Mouse (Mus musculus) embryonic facial prominence, embryonic 13.5 days (tissue): Measurements from ENCODE around the gene Smox. TPM values are rescaled to one million over a fixed set of nuclear protein-coding genes. Genes with fewer than 3 reads are reported as not detected.

Experiments
- ATAC-seq: fragments of 200-750 bp; cut with Nextera tagmentation; 2 replicates; pipeline ENCODE4 v1.8.0; 2017; ENCODE audit warnings: low read depth; ENCODE audit not compliant: insufficient number of reproducible peaks, insufficient read depth, low FRiP score, low TSS enrichment
- H3K27ac ChIP-seq: fragments of 300-500 bp; sonication (generic); 2 replicates; pipeline ENCODE4 v1.5.1; 2015; ENCODE audit warnings: moderate library complexity, mild to moderate bottlenecking, inconsistent platforms
- H3K27me3 ChIP-seq: fragments of 300-500 bp; sonication (generic); 2 replicates; pipeline ENCODE4 v1.6.1; 2015; ENCODE audit warnings: mild to moderate bottlenecking, inconsistent platforms
- H3K36me3 ChIP-seq: fragments of 300-500 bp; sonication (generic); 2 replicates; pipeline ENCODE4 v1.6.1; 2015; ENCODE audit warnings: mild to moderate bottlenecking, inconsistent platforms
- H3K4me1 ChIP-seq: fragments of 300-500 bp; sonication (generic); 2 replicates; pipeline ENCODE4 v1.6.1; 2015; ENCODE audit warnings: inconsistent platforms
- H3K4me2 ChIP-seq: fragments of 300-500 bp; sonication (generic); 2 replicates; pipeline ENCODE4 v1.6.1; 2015; ENCODE audit warnings: moderate library complexity, mild to moderate bottlenecking, inconsistent platforms
- H3K4me3 ChIP-seq: fragments of 300-500 bp; sonication (generic); 2 replicates; pipeline ENCODE4 v1.5.1; 2015; ENCODE audit warnings: mild to moderate bottlenecking, inconsistent platforms
- H3K9ac ChIP-seq: fragments of 300-500 bp; sonication (generic); 2 replicates; pipeline ENCODE4 v1.6.1; 2015; ENCODE audit warnings: mild to moderate bottlenecking, inconsistent platforms
- H3K9me3 ChIP-seq: fragments of 300-500 bp; sonication (generic); 2 replicates; pipeline ENCODE4 v1.6.1; 2016; ENCODE audit warnings: inconsistent platforms
- WGBS: fragments of 180-500 bp; shearing (Covaris S2); methylation state at CpG from one replicate; pipeline ENCODE4 v1.1.7; 2015; ENCODE audit warnings: mixed read lengths; 5-methylcytosine and 5-hydroxymethylcytosine counted together
- polyA plus RNA-seq: library from polyadenylated mRNA; unstranded; fragments of >200 nt; fragmentation: Nextera tagmentation; extraction: Ambion mirVana; gene quantifications from 2 replicates; pipeline ENCODE4 v1.2.1, GENCODE M21; 2015

Gene Smox
- polyA plus RNA-seq, 1 experiment from 2014 or later, result 57.2 TPM

DNA sequence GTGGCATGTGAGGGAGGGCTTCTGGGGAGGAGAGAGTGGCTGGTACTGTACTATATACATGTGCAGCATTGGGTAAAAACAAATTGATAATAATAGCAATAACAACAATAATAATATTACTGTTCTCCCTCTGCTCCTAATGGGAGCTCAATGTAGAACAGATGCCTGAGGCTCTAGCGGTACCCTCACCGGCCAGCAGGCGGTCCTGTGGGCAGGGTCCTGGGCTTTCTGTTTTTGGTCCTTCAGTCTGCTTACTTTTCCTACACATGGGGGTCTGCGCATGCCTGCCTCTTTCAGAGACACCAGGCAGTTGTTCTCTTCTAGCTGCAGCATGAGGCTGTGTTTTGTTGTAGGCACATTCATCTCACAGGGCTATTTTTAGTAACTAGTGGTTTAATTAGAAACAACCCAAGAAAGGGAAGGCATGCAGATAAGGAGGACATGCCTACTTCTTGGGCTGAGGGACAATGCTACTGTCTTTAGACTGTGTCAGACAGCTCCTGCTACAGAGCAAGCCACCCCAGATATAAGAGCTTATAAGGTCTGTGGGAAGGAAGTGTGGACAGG lies 22.8 kb downstream of the Smox start:
- peaks cover 25% of the 10 kb centered on the region for H3K36me3 ChIP-seq
- no peak overlapping the region for H3K4me2 ChIP-seq
- no peak overlapping the region for H3K27ac ChIP-seq
- no peak for ATAC-seq
- peaks cover 15% of the 10 kb centered on the region for H3K4me1 ChIP-seq
- H3K27me3 ChIP-seq, result no peaks in the 10 kb centered on the region
- no peak overlapping the region for H3K9ac ChIP-seq
- WGBS, result 78% methylated on average over 4 of the region's 4 CpGs
- no peaks in the 10 kb centered on the region for H3K9me3 ChIP-seq
- no peak overlapping the region for H3K4me3 ChIP-seq

DNA sequence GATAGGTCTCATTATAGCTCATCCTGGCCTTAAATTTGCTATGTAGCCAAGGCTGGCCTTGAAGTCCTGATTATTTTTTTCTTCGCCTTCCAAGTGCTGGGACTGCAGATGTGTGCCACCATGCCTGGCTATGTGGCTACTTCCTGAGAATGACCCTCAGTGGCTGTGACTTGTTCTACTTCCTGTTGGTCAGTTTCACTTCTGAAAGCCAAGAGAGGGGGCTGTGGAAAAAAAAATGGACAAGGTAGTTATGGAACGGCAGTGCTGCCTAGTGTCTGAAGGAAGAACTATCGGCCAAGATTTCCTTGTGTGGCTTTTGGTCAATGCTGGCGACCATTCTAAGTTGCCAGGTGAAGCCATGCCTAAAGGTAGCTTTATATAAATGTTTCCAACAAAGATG lies 26.3 kb downstream of the Smox start:
- no peak for ATAC-seq
- Histone ChIP-seq H3K4me2 (no peak overlapping the region), H3K27ac (no peak overlapping the region), H3K9ac (no peak overlapping the region), H3K27me3 (no peaks in the 10 kb centered on the region), H3K9me3 (no peaks in the 10 kb centered on the region), H3K36me3 (peaks cover 49% of the 10 kb centered on the region), H3K4me3 (no peak overlapping the region), H3K4me1 (no peaks in the 10 kb centered on the region)
- WGBS, result 90% methylated on average over 4 of the region's 4 CpGs

DNA sequence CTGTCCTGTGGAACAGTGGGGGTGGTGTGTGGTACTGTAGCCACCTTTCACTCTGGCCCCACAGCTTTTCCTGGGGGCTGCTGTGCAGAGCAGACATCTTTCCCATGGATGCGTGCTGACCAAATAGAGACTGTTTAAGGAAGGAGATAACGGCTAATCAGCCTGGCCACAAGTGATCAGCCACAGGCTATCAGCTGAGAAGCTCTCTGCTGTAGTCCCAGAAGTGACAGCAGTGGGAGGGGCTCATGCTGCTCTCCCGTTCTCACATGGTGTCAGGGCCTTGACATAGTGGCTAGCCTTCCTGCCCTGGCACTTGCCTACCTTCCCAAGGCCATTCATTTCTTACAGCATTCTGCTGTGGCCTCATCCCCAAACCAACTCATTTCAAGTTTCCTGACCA lies 27.5 kb downstream of the Smox start:
- Histone ChIP-seq H3K36me3 (peaks cover 48% of the 10 kb centered on the region), H3K4me3 (no peak overlapping the region), H3K9ac (no peak overlapping the region), H3K27ac (no peak overlapping the region), H3K27me3 (no peaks in the 10 kb centered on the region), H3K4me1 (no peaks in the 10 kb centered on the region), H3K4me2 (no peak overlapping the region), H3K9me3 (no peaks in the 10 kb centered on the region)
- no peak for ATAC-seq
- 59% methylated on average over 3 of the region's 3 CpGs for WGBS

DNA sequence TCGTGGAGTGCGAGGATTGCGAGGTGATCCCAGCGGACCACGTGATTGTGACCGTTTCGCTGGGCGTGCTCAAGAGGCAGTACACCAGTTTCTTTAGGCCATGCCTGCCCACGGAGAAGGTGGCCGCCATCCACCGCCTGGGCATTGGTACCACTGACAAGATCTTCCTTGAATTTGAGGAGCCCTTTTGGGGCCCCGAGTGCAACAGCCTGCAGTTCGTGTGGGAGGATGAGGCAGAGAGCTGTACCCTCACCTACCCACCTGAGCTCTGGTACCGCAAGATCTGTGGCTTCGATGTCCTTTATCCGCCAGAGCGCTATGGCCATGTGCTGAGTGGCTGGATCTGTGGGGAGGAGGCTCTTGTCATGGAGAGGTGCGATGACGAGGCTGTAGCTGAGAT lies 29.4 kb downstream of the Smox start:
- H3K27me3 ChIP-seq, result no peaks in the 10 kb centered on the region
- 95% methylated on average over 19 of the region's 19 CpGs for WGBS
- no peak overlapping the region for H3K9ac ChIP-seq
- H3K4me2 ChIP-seq, result no peak overlapping the region
- H3K36me3 ChIP-seq, result peaks cover 60% of the 10 kb centered on the region
- no peak overlapping the region for H3K27ac ChIP-seq
- H3K9me3 ChIP-seq, result no peaks in the 10 kb centered on the region
- no peak for ATAC-seq
- H3K4me3 ChIP-seq, result no peak overlapping the region
- H3K4me1 ChIP-seq, result no peaks in the 10 kb centered on the region

DNA sequence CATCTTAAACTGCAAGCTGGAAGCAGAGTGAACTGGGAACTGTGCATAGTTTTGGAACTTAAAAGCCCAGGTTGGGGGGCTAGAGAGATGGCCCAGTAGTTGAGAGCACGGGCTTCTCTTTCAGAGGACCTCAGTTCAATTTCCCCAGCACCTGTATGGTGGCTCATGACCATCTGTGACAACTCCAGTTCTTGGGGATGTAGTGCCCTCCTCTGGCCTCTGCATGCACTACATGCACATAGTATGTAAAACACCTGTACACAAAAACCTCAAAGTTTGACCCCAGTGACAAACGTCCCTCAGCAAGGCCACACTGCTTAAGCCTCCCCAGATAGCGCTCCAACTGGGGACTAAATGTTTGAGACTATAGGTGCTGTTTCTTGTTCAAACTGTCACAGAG lies 35.8 kb downstream of the Smox start:
- ATAC-seq, result no peak
- no peaks in the 10 kb centered on the region for H3K27me3 ChIP-seq
- peaks cover 20% of the 10 kb centered on the region for H3K36me3 ChIP-seq
- WGBS, result 43% methylated on average over 3 of the region's 3 CpGs
- no peak overlapping the region for H3K27ac ChIP-seq
- 0 out of 2 replicates have a peak, but pooled peaks cover 3% of the 10 kb centered on the region for H3K4me1 ChIP-seq
- H3K4me2 ChIP-seq, result no peak overlapping the region
- H3K4me3 ChIP-seq, result no peak overlapping the region
- no peaks in the 10 kb centered on the region for H3K9me3 ChIP-seq
- no peak overlapping the region for H3K9ac ChIP-seq

DNA sequence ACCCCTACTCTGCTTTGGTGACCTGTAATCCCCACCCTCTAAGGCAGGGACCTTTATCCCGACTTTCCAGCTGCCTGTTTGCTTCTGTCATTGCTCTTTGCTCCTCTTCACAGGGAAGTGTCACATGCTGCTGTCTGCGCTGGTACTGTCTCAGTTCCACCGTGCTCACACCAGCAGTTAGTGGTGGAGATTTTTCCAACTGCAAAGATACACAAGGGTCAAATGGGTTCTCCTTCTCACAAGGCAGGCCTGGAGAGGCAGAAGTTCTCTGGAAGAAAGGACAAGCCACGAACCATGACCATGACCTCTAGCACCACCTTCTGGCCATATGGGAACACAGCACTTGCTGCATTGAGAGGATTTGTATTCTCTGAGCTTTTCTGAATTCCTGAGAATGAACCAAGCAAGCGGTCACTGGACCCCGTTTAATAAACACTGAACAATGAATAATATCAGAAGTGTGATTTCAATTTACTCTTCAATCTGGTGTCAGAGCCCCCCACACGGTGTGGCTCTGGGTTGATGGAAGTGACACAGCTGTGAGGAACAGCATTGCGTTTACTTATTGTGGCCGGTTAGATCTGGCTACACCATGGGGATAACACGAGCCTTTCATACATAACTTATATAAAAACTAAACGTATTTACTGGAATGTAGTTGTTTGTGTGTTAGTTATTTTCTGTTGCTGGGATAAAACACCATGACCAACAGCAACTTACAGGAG lies 38.8 kb downstream of the Smox start:
- H3K27me3 ChIP-seq, result no peaks in the 10 kb centered on the region
- no peak overlapping the region for H3K9ac ChIP-seq
- peaks cover 7% of the 10 kb centered on the region; the same call in 1 of the 2 replicates for H3K36me3 ChIP-seq
- H3K4me3 ChIP-seq, result no peak overlapping the region
- 0 out of 2 replicates have a peak, but pooled peaks cover 3% of the 10 kb centered on the region for H3K4me1 ChIP-seq
- no peak for ATAC-seq
- no peak overlapping the region for H3K27ac ChIP-seq
- no peak overlapping the region for H3K4me2 ChIP-seq
- H3K9me3 ChIP-seq, result no peaks in the 10 kb centered on the region
- 30% methylated on average over 11 of the region's 11 CpGs for whole genome bisulfite sequencing

DNA sequence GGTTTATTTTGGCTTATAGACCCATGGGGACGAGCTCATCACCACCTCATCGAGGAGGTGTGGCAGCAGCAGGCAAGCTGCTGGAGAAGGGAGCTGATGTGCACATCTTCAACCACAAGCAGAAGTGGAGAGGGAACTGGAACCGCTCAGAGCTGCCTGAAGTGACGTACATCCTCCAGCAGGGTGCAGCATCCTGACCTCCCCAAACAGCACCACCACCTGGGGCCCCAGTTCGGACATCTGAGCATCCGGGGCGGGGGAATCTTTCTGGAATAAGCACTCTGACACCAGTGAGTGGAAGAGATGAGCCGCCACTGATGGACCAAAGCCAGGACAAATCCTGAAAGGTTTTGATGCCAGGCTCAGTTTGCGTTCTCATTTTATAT lies 39.3 kb downstream of the Smox start:
- Histone ChIP-seq H3K9ac (no peak overlapping the region), H3K27ac (no peak overlapping the region), H3K4me1 (0 out of 2 replicates have a peak, but pooled peaks cover 3% of the 10 kb centered on the region), H3K4me2 (peak overlapping the region; percentile 21; the same call in 1 of the 2 replicates), H3K4me3 (no peak overlapping the region), H3K9me3 (no peaks in the 10 kb centered on the region), H3K27me3 (no peaks in the 10 kb centered on the region), H3K36me3 (peaks cover 4% of the 10 kb centered on the region; the same call in 1 of the 2 replicates)
- 22% methylated on average over 9 of the region's 9 CpGs for WGBS
- ATAC-seq, result no peak

DNA sequence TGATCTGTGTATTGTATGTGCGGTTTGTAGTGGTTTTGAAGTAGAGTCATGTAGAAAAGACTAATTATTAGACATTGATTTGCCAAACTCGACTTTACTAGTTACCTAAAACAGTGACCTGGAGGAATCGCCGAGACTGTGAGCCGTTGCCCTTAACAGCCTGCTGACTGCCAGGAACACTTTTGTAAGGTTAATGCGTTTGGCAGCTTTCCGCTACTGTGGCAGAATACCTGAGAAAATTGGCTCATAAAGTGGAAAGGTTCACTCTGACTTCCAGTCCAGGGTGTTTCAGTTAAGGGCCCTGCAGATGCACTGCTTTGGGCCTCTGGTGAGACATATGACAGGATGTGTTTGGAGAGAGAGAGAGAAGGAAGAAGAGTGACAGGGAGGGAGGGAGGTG lies 40.0 kb downstream of the Smox start:
- no peaks in the 10 kb centered on the region for H3K36me3 ChIP-seq
- no peak for ATAC-seq
- H3K9me3 ChIP-seq, result no peaks in the 10 kb centered on the region
- H3K4me3 ChIP-seq, result no peak overlapping the region
- no peak overlapping the region for H3K9ac ChIP-seq
- H3K4me2 ChIP-seq, result no peak overlapping the region
- 82% methylated on average over 7 of the region's 7 CpGs for WGBS
- H3K27ac ChIP-seq, result no peak overlapping the region
- H3K4me1 ChIP-seq, result 0 out of 2 replicates have a peak, but pooled peaks cover 3% of the 10 kb centered on the region
- no peaks in the 10 kb centered on the region for H3K27me3 ChIP-seq

DNA sequence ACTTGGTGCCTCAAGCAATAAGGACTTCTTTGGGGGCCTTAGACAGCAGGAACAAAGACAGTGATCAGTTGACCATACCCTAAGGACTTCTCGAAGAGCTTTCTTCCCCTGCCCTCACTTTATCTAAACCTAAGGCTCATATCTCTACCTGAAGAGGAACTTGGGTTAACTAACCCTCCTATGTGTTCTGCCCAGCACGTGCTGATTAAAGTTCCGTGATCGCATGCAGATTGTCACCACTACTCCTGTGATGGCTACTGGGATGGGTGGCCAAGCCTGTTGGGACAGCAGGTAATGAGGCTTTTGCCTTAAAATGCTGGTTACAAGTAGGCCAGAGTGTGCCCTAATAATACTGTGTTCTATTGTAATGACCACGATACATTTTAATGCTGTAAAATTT lies 43.9 kb downstream of the Smox start:
- Histone ChIP-seq H3K27ac (no peak overlapping the region), H3K9ac (no peak overlapping the region), H3K9me3 (no peaks in the 10 kb centered on the region), H3K36me3 (no peaks in the 10 kb centered on the region), H3K27me3 (no peaks in the 10 kb centered on the region), H3K4me3 (no peak overlapping the region), H3K4me2 (no peak overlapping the region), H3K4me1 (0 out of 2 replicates have a peak, but pooled peaks cover 3% of the 10 kb centered on the region)
- WGBS, result 92% methylated on average over 5 of the region's 5 CpGs
- no peak for ATAC-seq

DNA sequence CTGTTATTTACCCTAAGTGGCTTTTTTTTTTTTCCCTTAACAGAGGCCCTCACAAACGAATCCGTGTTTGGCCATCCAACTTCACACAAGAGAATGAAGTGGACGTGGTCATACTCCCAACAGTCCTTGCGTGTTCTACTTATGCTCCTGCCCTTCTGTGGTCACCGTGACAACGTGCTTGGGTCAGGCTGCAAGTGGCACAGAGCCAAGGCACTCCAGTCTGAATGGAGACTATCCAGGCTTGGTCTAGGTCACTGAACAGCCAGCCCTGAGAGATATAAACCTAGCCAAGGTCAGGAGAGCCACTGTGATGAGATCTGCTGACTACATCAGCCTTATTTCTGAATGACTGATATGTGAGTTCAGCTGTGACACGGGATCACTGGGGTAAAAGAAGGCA lies 47.0 kb downstream of the Smox start:
- Histone ChIP-seq H3K27me3 (no peaks in the 10 kb centered on the region), H3K4me1 (no peaks in the 10 kb centered on the region), H3K9ac (no peak overlapping the region), H3K9me3 (no peaks in the 10 kb centered on the region), H3K36me3 (no peaks in the 10 kb centered on the region), H3K4me3 (no peak overlapping the region), H3K4me2 (no peak overlapping the region), H3K27ac (no peak overlapping the region)
- ATAC-seq, result no peak
- 80% methylated on average over 7 of the region's 7 CpGs for WGBS

DNA sequence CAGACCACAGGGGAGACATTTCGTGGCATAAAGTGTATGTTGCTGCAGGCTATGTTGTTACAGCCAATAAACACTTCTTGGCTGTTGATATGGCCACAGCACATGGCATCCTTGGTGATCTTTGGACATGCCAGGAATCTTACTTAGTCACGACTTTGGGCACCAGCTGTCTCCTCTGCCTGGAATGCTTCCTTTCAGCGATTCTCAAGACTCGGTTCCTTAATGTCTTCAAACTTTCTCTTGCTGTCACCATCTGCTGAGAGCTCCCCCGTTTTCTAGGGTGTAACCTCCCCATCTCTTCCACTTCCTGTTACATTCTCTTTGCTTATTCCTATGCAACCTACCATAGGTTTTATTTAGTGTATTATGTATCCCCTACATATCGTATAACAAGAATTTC lies 48.5 kb downstream of the Smox start:
- WGBS, result 78% methylated on average over 6 of the region's 6 CpGs
- ATAC-seq, result no peak
- H3K27ac ChIP-seq, result no peak overlapping the region

DNA sequence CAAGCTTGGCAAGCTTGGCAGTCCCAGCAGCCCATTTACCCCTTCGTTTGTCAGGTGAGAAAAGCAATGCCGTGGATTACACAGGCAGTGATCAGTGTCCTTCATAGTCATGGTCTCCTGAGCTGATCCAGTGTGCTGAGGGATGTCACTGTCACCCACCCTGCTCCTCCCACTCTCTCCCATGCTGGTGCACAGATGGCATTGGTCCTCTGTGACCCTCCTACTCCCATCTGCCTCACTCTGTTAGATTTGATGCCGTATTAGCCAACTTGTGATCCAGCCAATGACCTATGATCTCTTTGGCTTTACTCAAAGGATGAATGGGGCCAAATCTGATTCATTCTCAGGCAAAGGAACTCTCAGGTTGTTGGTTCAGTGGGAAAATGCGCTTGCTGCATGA lies 50.4 kb downstream of the Smox start:
- H3K27ac ChIP-seq, result no peak overlapping the region
- ATAC-seq, result no peak
- H3K4me2 ChIP-seq, result no peak overlapping the region
- WGBS, result 83% methylated on average over 4 of the region's 4 CpGs
- no peaks in the 10 kb centered on the region for H3K36me3 ChIP-seq
- H3K4me3 ChIP-seq, result no peak overlapping the region
- peaks cover 13% of the 10 kb centered on the region for H3K4me1 ChIP-seq
- peaks cover 23% of the 10 kb centered on the region for H3K27me3 ChIP-seq
- H3K9me3 ChIP-seq, result no peaks in the 10 kb centered on the region
- H3K9ac ChIP-seq, result no peak overlapping the region

More for the DNA sequence above, 48.5 kb downstream of the Smox start:
- H3K36me3 ChIP-seq, result no peaks in the 10 kb centered on the region
- H3K9ac ChIP-seq, result no peak overlapping the region
- H3K4me2 ChIP-seq, result no peak overlapping the region
- H3K4me3 ChIP-seq, result no peak overlapping the region
- no peaks in the 10 kb centered on the region for H3K9me3 ChIP-seq
- H3K4me1 ChIP-seq, result no peaks in the 10 kb centered on the region
- peaks cover 7% of the 10 kb centered on the region; the same call in 1 of the 2 replicates for H3K27me3 ChIP-seq
